Mouse (Mus musculus) natural killer cell, adult 2 months (primary cell): Measurements from ENCODE around the gene Ankrd63.

ENCODE experiments used
- DNase-seq, 2 experiments: peaks; one replicate each; pipeline ENCODE4 v3.0.0; 2022; ENCODE audit warnings: low spot score in 2 of 2

The Ankrd63 gene

GRCm38 (mm10) chr2:118693370-118693966, 10.3 kb downstream of the Ankrd63 start:
- no peak for DNase-seq

- no peak for DNase-seq
These were observed 13.9 kb downstream of the Ankrd63 start for GRCm38 (mm10) chr2:118689875-118690274.

DNA sequence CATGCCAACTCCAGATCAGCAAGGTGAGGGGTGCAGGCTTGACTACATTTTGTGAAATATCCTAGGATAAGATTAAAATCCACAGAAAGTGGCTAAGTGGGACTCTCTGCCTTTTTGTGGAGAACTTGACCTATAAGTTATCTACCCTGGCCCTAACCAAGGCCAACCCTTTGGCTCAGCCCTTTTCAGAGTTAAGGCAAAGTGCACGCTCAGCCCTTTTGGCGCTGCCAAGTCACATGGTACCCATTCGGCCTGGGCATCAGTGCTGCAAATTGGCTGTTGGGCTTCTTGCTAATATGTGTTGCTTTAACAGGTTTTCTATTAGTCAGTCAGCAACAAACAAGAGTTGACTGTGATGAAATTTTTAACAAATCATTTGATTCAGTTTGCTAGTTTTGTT, 16.0 kb downstream of the Ankrd63 start:
- no peak for DNase-seq

DNA sequence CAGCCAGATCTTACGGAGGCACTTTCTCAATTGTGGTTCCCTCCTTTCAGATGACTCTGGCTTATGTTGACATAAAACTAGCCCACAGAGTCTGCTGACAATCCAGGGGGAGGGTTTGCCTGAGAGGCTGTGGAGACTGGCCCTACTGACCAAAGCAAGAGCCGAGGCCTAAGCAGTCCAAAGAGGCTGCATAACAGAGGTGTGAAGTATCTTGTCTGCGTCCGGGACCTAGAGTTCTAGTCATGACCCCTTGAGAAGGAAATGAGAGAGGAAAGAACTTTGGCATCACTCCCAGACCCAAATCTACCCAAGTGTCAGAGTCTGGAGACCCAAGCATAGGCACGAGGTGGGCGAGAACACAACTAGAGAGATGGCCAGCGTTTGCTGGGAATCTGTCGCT, 17.1 kb downstream of the Ankrd63 start:
- no peak for DNase-seq

- DNase-seq: no peak
These were observed 18.7 kb downstream of the Ankrd63 start for GRCm38 (mm10) chr2:118685088-118685487.

- DNase-seq: no peak
These were observed 21.1 kb downstream of the Ankrd63 start for GRCm38 (mm10) chr2:118682544-118683260.

DNA sequence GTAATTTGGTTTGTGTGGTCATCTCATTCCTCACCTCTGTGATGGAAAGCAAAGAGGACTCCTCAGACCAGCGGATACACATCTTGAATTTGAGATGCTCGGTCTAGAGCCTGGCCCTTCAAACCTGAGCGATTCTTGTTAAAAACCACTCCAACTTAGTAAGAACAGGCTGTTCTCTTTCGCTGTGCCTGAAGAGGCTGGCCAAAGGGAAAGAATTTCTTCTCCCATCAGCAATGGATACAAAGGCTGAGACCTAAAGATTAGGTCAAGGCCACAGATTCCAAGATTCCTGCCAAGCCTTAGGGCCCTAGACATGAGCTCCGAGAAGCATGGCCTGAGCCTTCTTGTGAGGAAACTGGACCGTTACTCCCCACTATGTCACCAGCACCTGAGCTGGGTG, 22.8 kb downstream of the Ankrd63 start:
- no peak for DNase-seq

GRCm38 (mm10) chr2:118679577-118679976, 24.2 kb downstream of the Ankrd63 start:
- DNase-seq: no peak

GRCm38 (mm10) chr2:118677817-118678216, 25.9 kb downstream of the Ankrd63 start:
- no peak for DNase-seq

DNA sequence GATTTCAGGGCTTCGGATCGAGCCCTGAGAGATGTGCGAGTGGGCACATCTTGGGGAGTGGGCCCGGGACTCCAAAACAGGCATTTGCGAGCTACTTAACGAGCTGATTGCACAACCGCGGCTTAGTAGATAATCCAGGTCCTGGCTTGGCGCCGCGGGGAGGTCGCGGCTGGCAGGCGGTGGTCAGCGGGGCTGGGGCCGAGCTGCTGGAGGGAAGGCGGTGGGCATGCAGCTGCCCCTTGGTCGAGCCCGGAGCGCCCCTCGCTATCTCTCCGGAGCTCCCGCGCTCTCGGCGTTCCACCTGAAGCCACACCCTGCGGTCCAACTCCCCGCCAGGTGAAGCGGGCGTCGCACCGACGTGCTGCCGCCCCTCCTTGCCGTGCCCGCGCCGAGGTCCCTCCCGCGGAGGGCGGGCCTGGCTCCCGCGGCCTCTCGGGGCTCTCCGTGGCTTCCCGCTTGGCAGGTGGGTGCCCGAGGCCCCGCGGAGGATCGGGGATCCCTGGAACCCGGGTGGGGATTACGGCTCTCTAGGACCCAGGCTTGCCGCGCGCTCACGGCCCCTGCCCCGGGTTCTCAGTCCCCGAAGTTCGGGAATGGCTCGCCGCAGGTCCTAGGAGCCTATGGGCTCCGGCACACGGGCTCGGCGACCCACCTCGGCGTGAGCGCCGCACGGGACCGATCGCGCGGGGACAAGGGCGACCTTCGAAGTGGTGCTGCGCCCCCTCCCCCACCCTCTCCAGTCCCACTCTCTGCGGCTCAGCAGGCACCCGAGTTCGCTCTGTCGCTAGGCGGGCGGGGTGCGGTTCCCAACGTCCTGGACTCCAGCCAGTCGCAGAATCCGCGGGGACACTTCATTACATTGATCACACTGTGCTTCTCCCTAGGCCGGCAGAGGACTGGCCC, 26.7 kb downstream of the Ankrd63 start:
- DNase-seq: no peak

GRCm38 (mm10) chr2:118674500-118674899, 29.3 kb downstream of the Ankrd63 start:
- DNase-seq: no peak

GRCm38 (mm10) chr2:118673686-118674465, 29.9 kb downstream of the Ankrd63 start:
- no peak for DNase-seq

DNA sequence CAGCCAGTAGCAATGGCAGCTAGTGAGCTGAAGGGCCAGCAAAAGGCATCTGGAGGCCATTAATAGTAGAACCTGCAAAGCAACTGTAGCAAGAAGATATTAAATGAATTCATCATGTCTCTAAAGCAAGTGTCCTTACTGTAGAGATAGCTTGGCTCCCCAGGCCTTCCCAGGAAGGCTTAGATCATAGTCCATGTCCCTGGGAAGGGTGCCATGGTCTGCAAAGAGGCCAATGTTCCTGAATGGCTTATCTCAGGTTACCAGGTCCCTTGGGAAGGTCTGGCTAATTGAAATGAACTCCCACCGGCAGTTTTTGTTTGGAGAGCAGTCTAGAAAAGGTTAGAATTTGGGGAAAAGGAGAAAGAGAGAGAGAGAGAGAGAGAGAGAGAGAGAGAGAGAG, 32.0 kb downstream of the Ankrd63 start:
- no peak for DNase-seq

DNA sequence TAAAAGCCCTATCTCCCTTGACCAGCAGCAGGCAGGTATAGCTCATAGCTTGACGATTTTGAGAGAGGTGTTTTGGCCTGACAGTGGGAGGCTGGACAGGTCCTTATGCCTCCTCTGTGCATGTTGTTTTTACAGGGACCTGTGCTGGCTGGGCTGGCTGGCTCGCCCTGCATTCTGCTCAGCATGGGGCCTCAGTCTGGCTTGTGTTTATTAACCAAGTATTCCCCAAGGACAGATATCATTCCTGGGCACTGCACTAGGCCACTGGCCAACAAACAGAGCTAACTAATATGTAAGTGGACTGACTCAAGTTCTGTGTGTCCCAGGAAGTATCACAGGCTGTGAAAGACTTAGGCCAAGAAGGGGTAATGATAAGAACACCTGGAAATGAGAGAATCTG, 34.0 kb downstream of the Ankrd63 start:
- DNase-seq: no peak

- DNase-seq: no peak
These were observed 34.5 kb downstream of the Ankrd63 start for GRCm38 (mm10) chr2:118669245-118669644.

DNA sequence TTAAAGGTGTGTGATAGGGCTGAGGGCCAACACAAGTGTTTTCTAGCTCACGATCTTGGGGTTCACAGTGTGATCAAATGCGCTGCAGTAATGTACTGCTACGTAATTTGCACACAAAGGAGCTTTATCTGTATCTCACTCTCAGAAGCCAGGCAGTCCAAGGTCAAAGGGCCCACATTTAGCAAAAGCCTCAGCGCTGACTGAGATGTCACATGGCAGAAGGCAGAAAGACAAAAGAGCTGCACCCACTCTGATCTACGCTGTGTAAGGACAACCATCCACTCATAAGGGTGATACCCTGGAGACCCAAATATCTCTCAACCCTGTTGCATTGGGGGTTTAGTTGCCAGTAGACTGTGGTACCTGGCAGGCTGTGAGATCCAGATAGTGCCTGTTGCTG, 36.6 kb downstream of the Ankrd63 start:
- no peak for DNase-seq

DNA sequence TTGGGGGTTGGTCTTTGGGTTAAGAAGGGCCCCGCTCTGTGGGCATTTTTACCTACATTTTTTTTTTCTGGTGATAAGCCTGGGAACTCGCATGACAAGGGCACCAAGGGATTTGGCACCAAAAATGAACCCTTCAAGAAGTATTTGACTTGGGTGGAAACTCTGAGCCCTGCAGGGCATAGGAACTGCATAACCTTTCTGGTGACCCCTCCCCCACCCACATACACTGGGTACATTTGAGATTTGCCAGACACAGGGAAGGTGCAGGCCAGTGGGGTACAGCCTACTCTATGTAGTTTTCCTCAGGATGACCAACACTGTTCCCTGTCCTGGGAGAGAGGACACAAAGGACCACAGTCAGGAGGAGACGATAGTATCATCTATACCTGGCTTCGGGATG, 38.1 kb downstream of the Ankrd63 start:
- DNase-seq: no peak

DNA sequence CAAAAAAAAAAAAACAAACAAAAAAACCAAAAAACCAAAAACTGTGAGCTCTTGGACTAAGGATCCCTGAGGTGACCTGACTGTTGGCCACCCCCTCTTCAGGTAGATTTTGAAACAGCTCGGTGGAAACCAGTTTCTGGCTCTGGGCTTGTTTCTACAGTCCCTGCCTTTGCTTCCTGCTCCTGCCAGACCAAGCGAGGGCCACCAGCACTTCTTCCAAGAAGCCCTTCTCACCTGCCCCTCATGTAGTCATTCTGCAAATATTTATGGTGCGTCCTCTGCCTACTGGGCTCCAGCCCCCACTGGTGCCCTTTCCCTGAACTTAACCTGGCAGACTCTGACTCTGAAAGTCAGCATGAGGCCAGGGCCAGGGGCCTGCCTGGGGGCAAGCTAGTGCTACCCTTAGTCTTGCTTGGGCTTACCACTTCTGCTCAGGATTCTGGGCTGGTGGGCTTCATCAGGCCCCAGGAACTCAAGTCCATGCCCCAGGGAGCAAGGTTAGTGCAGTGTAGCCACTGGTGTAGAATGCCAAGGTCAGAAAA, 38.7 kb downstream of the Ankrd63 start:
- no peak for DNase-seq

DNA sequence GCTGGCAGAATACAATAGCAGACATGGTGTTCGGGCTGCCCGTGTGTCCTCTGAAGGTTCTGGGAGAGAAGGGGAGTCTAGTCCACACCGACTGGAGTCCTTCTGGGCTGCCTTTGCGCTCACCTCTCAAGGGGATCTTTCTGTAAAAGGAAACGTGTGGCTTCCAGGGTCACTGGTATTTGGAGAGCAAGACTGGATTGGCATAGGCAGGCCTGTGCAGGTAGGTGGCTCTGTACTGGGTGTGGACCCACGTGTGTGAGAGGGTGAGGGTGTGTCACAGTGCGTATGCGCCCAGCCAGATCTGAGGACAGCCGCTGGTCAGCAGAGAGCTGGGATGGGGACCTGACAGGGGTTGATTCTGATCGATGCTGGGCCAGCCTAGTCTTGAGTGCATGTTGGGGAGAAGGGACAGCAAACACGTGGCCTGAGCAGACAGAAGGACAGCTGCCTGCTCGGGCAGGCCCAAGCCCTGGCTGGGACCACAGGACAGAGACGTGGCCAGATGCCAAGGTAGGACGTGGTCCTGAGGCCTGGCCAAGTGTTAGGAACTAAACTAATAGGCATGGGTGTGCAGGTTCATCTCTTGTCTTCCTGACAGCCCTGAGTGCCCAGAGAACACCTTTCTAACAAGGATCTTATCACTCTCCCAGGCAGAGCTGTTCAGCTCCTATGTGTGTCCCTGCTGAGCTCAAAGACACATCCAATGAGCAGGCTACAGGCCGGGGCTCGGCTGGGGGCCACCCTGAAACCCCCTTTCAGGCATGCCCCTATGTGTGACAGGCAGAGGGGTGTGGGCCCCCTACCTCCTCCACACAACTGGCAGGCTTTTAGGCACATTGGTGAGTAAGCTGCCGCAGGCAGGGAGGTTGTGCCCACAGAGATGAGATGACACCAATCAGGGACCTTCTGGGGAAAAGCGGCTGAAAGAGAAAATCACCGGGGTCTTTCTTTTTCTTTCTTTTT, 39.7 kb downstream of the Ankrd63 start:
- no peak for DNase-seq
